Mouse (Mus musculus) lung, adult 2 months (tissue): ENCODE results near the gene Rnase2b.

Source experiments
- CTCF ChIP-seq: fragments of 200-500 bp; IDR thresholded peaks from 2 replicates; pipeline ENCODE4 v1.5.1; 2011; ENCODE audit warnings: mild to moderate bottlenecking, low read length, control low read depth; ENCODE audit not compliant: insufficient read depth
- POLR2A ChIP-seq: fragments of 200-500 bp; IDR thresholded peaks from 2 replicates; pipeline ENCODE4 v1.6.1; 2011; ENCODE audit warnings: low read depth, mild to moderate bottlenecking, control low read depth, low read length, borderline replicate concordance; ENCODE audit errors: extremely low read depth

DNA sequence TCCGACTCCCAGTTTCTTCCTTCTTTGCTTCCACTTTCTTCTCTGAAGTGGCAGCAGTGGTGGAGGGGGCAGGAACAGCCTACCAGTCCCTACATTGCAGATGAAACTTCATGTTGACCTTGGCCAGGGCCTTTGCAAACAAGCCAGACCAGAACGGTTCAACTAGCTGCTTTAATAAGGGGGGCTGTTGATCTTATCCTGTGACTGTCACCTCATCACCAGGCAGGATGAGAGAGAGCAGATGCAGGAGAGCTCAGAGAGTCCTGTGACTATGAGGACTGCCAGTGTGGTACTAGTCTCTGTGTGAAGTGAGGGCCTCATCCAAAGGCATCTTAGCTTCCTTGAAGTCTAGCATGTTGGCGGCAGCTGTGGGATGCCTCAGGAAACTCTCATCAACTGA is 14.1 kb upstream of the Rnase2b start:
- TF ChIP-seq CTCF (no peak), POLR2A (no peak)
